Mouse (Mus musculus) C3H10T1/2 (cell line): ENCODE measurements around the gene Mrps11. TPM values are rescaled to one million over a fixed set of nuclear protein-coding genes. Genes with fewer than 3 reads are reported as not detected.

Experiments used
- polyA plus RNA-seq, 2 experiments: library from polyadenylated mRNA; unstranded; fragments of >200 nt; fragmentation: generic; extraction: Trizol; gene quantifications; one replicate each; pipeline ENCODE4 v1.2.1; 2012; ENCODE audit warnings: missing spikeins in 2 of 2

The Mrps11 gene
- 100 to 1,000 TPM in 1 of 2 experiments, 10 to 100 TPM in 1; 69.2 to 101 TPM for polyA plus RNA-seq

GRCm38 (mm10) chr7:78782639-78783581 lies at the start of gene Mrps11, which contains the start of gene Mrpl46:
Mrps11 (plus strand) TSS chr7:78783119.
Mrpl46 (minus strand) TSS chr7:78783531.

GRCm38 (mm10) chr7:78737614-78738210 lies 45.2 kb upstream of the Mrps11 start, which contains the start of gene Ntrk3:
Ntrk3 (minus strand) TSS chr7:78738012.

Other genes starting within 250 kb of the Mrps11 start
- gene Ntrk3, start 45.1 kb upstream of the Mrps11 start, polyA plus RNA-seq: under 1 TPM; 0.18 to 0.37 TPM
- 10 to 100 TPM; 16.0 to 19.7 TPM for gene Mrpl46, start 412 bp downstream of the Mrps11 start, polyA plus RNA-seq
- gene Det1, start 64.1 kb downstream of the Mrps11 start, polyA plus RNA-seq: 1 to 10 TPM; 7.5 to 9.8 TPM
- 10 to 100 TPM; 28.1 to 38.9 TPM for gene Aen, start 112.7 kb downstream of the Mrps11 start, polyA plus RNA-seq
- gene Isg20, start 130.3 kb downstream of the Mrps11 start, polyA plus RNA-seq: 10 to 100 TPM in 1 of 2 experiments, 1 to 10 TPM in 1; 6.7 to 10.4 TPM